Mouse (Mus musculus): ENCODE results near the gene Psmd1. TPM values are rescaled to one million over a fixed set of nuclear protein-coding genes. Genes with fewer than 3 reads are reported as not detected.

The Psmd1 gene
- total and polyA plus RNA-seq, 3 experiments: 57.9 to 155 (median 116) TPM

GRCm38 (mm10) chr1:86146293-86146692, 82.1 kb downstream of the Psmd1 start:
- DNase-seq (ENCODE audit: low read depth, low spot score): no peak

GRCm38 (mm10) chr1:86147557-86147956, 83.4 kb downstream of the Psmd1 start:
- Histone ChIP-seq H3K9me3 (replicated peaks; ENCODE audit: insufficient read depth, low read length) (no peaks in the 10 kb centered on the region), H3K4me3 (ENCODE audit: control insufficient read depth in 1 of 2, insufficient read depth in 1 of 2, low read depth in 2 of 2, low read length in 2 of 2) (no peak overlapping the region), H3K4me1 (ENCODE audit: control insufficient read depth in 1 of 2, insufficient read depth in 2 of 2, low read length in 2 of 2) (no peaks in the 10 kb centered on the region; a peak in 1 of 4 replicates), H3K27me3 (ENCODE audit: control insufficient read depth in 1 of 2, insufficient read depth in 2 of 2, low read length in 2 of 2) (no peaks in the 10 kb centered on the region), H3K27ac (ENCODE audit: control insufficient read depth, low read depth, low read length) (no peak overlapping the region), H3K9ac (ENCODE audit: control insufficient read depth, low read depth, low read length, poor library complexity, severe bottlenecking) (no peak overlapping the region), H3K36me3 (ENCODE audit: control insufficient read depth in 1 of 2, insufficient read depth in 2 of 2, low read length in 2 of 2) (no peaks in the 10 kb centered on the region), H3K79me2 (ENCODE audit: control insufficient read depth, insufficient read depth, low read length, poor library complexity) (no peaks in the 10 kb centered on the region)
- TF ChIP-seq GABPA (IDR thresholded peaks at IDR 0.05; ENCODE audit: low read depth, low read length) (no peak), MAX (IDR thresholded peaks at IDR 0.05; ENCODE audit: low read length) (no peak), ETS1 (IDR thresholded peaks at IDR 0.05; ENCODE audit: low read depth, low read length) (no peak), MXI1 (IDR thresholded peaks at IDR 0.05; ENCODE audit: low read depth, low read length) (no peak), RCOR1 (IDR thresholded peaks at IDR 0.05; ENCODE audit: low read depth, low read length) (no peak), TBP (IDR thresholded peaks at IDR 0.05; ENCODE audit: low read depth, low read length) (no peak), ZC3H11A (IDR thresholded peaks at IDR 0.05; ENCODE audit: low read depth, low read length) (no peak), SIN3A (IDR thresholded peaks at IDR 0.05; ENCODE audit: low read length) (no peak), CHD2 (IDR thresholded peaks at IDR 0.05; ENCODE audit: low read length) (no peak), MAZ (IDR thresholded peaks at IDR 0.05; ENCODE audit: low read depth, low read length) (no peak)
- no peak for DNase-seq (ENCODE audit: low read depth, low spot score)

More at GRCm38 (mm10) chr1:86146293-86146692, 82.1 kb downstream of the Psmd1 start:
- Histone ChIP-seq H3K4me3 (ENCODE audit: control insufficient read depth in 1 of 2, insufficient read depth in 1 of 2, low read depth in 2 of 2, low read length in 2 of 2) (no peak overlapping the region), H3K4me1 (ENCODE audit: control insufficient read depth in 1 of 2, insufficient read depth in 2 of 2, low read length in 2 of 2) (no peaks in the 10 kb centered on the region; a peak in 1 of 4 replicates), H3K9me3 (replicated peaks; ENCODE audit: insufficient read depth, low read length) (no peaks in the 10 kb centered on the region), H3K9ac (ENCODE audit: control insufficient read depth, low read depth, low read length, poor library complexity, severe bottlenecking) (no peak overlapping the region), H3K27ac (ENCODE audit: control insufficient read depth, low read depth, low read length) (no peak overlapping the region), H3K36me3 (ENCODE audit: control insufficient read depth in 1 of 2, insufficient read depth in 2 of 2, low read length in 2 of 2) (no peaks in the 10 kb centered on the region), H3K79me2 (ENCODE audit: control insufficient read depth, insufficient read depth, low read length, poor library complexity) (no peaks in the 10 kb centered on the region), H3K27me3 (ENCODE audit: control insufficient read depth in 1 of 2, insufficient read depth in 2 of 2, low read length in 2 of 2) (no peaks in the 10 kb centered on the region)
- TF ChIP-seq ZC3H11A (IDR thresholded peaks at IDR 0.05; ENCODE audit: low read depth, low read length): no peak
- TF ChIP-seq CHD2 (IDR thresholded peaks at IDR 0.05; ENCODE audit: low read length): no peak
- TF ChIP-seq ETS1 (IDR thresholded peaks at IDR 0.05; ENCODE audit: low read depth, low read length): no peak
- no peak for TF ChIP-seq MAZ (IDR thresholded peaks at IDR 0.05; ENCODE audit: low read depth, low read length)
- TF ChIP-seq GABPA (IDR thresholded peaks at IDR 0.05; ENCODE audit: low read depth, low read length): no peak
- TF ChIP-seq MYB (IDR thresholded peaks at IDR 0.05; ENCODE audit: low read depth, low read length): no peak
- TF ChIP-seq SIN3A (IDR thresholded peaks at IDR 0.05; ENCODE audit: low read length): no peak
- no peak for TF ChIP-seq TAL1 (IDR thresholded peaks at IDR 0.05; ENCODE audit: low read length)

- H3K9me3 ChIP-seq (replicated peaks; ENCODE audit: insufficient read depth, low read length): no peaks in the 10 kb centered on the region
- TF ChIP-seq KAT2A (conservative IDR thresholded peaks at IDR 0.05; ENCODE audit: low read depth, low read length) (no peak), CTCF (IDR thresholded peaks at IDR 0.05 in 2 of 3, conservative IDR thresholded peaks at IDR 0.05 in 1 of 3; ENCODE audit: control insufficient read depth in 1 of 3, insufficient read depth in 1 of 3, low read depth in 2 of 3, low read length in 3 of 3, poor library complexity in 1 of 3, severe bottlenecking in 1 of 3) (no peak), CHD1 (IDR thresholded peaks at IDR 0.05; ENCODE audit: low read depth, low read length) (no peak), SIN3A (IDR thresholded peaks at IDR 0.05; ENCODE audit: low read length) (no peak), MYB (IDR thresholded peaks at IDR 0.05; ENCODE audit: low read depth, low read length) (no peak), RAD21 (IDR thresholded peaks at IDR 0.05; ENCODE audit: low read depth, low read length) (no peak), MAX (IDR thresholded peaks at IDR 0.05; ENCODE audit: low read length) (no peak), ZKSCAN1 (IDR thresholded peaks at IDR 0.05; ENCODE audit: low read depth, low read length) (no peak), CHD2 (IDR thresholded peaks at IDR 0.05; ENCODE audit: low read length) (no peak), POLR2A (IDR thresholded peaks at IDR 0.05; ENCODE audit: control insufficient read depth in 1 of 2, insufficient read depth in 1 of 2, low read depth in 1 of 2, low read length in 2 of 2, poor library complexity in 1 of 2) (no peak), MYC (IDR thresholded peaks at IDR 0.05; ENCODE audit: low read depth, low read length) (no peak), POLR2AphosphoS5 (IDR thresholded peaks at IDR 0.05; ENCODE audit: borderline replicate concordance, low read depth, low read length) (no peak), GABPA (IDR thresholded peaks at IDR 0.05; ENCODE audit: low read depth, low read length) (no peak), ZMIZ1 (IDR thresholded peaks at IDR 0.05; ENCODE audit: low read depth, low read length) (no peak), RCOR1 (IDR thresholded peaks at IDR 0.05; ENCODE audit: low read depth, low read length) (no peak), E2F4 (IDR thresholded peaks at IDR 0.05; ENCODE audit: borderline replicate concordance, low read depth, low read length) (no peak), TBP (IDR thresholded peaks at IDR 0.05; ENCODE audit: low read depth, low read length) (no peak), POLR2AphosphoS2 (IDR thresholded peaks at IDR 0.05; ENCODE audit: low read length) (no peak), MAZ (IDR thresholded peaks at IDR 0.05; ENCODE audit: low read depth, low read length) (no peak), MXI1 (IDR thresholded peaks at IDR 0.05; ENCODE audit: low read depth, low read length) (no peak)
- H3K27me3 ChIP-seq (ENCODE audit: control insufficient read depth in 1 of 2, insufficient read depth in 2 of 2, low read length in 2 of 2): no peaks in the 10 kb centered on the region
- H3K9ac ChIP-seq (ENCODE audit: control insufficient read depth, low read depth, low read length, poor library complexity, severe bottlenecking): no peak overlapping the region
- DNase-seq (ENCODE audit: low read depth, low spot score): no peak
- no peaks in the 10 kb centered on the region for H3K4me1 ChIP-seq (ENCODE audit: control insufficient read depth in 1 of 2, insufficient read depth in 2 of 2, low read length in 2 of 2)
- no peak overlapping the region for H3K4me3 ChIP-seq (ENCODE audit: control insufficient read depth in 1 of 2, insufficient read depth in 1 of 2, low read depth in 2 of 2, low read length in 2 of 2)
- H3K79me2 ChIP-seq (ENCODE audit: control insufficient read depth, insufficient read depth, low read length, poor library complexity): no peaks in the 10 kb centered on the region
- no peak overlapping the region for H3K27ac ChIP-seq (ENCODE audit: control insufficient read depth, low read depth, low read length)
- no peaks in the 10 kb centered on the region; a peak in 1 of 4 replicates for H3K36me3 ChIP-seq (ENCODE audit: control insufficient read depth in 1 of 2, insufficient read depth in 2 of 2, low read length in 2 of 2)
Observed at GRCm38 (mm10) chr1:86148161-86148560, 84.0 kb downstream of the Psmd1 start.
